Mouse (Mus musculus): Measurements from ENCODE around the gene Tnfrsf19. TPM values are rescaled to one million over a fixed set of nuclear protein-coding genes. Genes with fewer than 3 reads are reported as not detected.

Gene Tnfrsf19
- 29.6 and 30.1 TPM in 2 replicates for polyA plus RNA-seq (2014; fragmentation: Nextera tagmentation; extraction: Ambion mirVana)

DNA sequence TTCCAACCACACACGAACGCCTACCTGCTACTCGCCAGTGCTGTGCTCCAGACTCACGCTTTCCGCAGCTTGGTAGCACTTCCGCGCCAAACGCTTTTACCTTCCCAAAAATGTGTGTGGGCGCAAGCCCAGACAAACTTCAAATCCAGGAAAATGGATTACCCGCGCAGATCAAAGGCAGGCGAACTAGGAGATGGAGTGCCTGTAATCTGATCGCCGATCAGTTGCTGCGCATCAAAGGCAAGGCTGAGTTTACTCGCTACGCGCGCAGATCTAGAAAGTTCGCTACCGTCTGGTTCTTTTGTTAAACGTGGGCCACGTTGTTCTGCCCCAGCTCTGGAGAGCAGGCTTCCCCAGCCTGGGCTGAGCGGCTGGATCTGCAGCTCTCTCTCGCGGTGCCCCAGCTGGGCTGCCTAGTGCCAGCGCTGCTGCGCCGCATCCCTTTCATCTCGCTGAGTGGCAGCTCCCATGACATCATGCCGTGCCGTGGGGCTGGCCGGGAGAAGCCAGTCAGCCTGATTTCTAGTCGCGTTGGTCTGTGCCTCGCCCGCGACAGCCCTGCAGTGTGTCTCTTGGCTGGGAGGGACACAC lies at the start of gene Tnfrsf19:
TSS of gene Tnfrsf19 (minus strand) at position 400 of the 591 bp plus-strand sequence.
- H3K9ac ChIP-seq (ENCODE audit: low read depth, low read length): peak within 1 kb of the TSS; percentile 79
- H3K4me1 ChIP-seq (ENCODE audit: control insufficient read depth, insufficient read depth, low read length): peaks cover 19% of the 10 kb centered on the region
- peak within 1 kb of the TSS; percentile 82 for H3K4me2 ChIP-seq
- WGBS (ENCODE audit: insufficient replicate concordance): under 1% methylated on average over 38 of the region's 38 CpGs
- ATAC-seq (replicated peaks; ENCODE audit: insufficient number of reproducible peaks, low FRiP score, low TSS enrichment): peak; percentile 87
- peak within 1 kb of the TSS; percentile 57 for H3K4me3 ChIP-seq (ENCODE audit: low read depth, low read length)
- H3K27ac ChIP-seq (ENCODE audit: low read depth, low read length): peak within 1 kb of the TSS; percentile 86
- no peaks in the 10 kb centered on the region for H3K9me3 ChIP-seq (replicated peaks; ENCODE audit: control insufficient read depth, low read length)
- no peaks in the 10 kb centered on the region for H3K27me3 ChIP-seq (ENCODE audit: control insufficient read depth, insufficient read depth, low read length)
- no peaks in the 10 kb centered on the region for H3K36me3 ChIP-seq (ENCODE audit: control insufficient read depth, insufficient read depth, low read length)

DNA sequence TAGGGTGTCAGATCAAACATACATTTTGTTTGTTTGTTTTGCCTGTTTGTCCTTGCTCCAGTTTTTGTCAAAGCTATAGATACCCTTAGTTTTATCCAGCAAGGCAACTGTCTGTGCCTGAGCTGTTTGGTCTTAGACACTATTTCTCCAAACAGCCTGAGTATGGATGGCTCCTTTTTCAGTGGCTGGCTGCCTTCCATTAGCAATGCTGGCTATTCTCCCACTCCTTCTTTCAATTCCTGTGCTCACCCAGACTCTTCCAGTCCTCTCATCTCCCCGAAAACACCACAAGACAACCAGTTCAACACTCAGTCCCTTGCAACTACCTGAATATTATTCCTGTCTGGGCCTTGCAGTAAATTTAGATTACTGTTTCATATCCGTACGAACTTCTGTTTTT lies 45.8 kb upstream of the Tnfrsf19 start:
- Histone ChIP-seq H3K9me3 (replicated peaks; ENCODE audit: control insufficient read depth, low read length) (no peaks in the 10 kb centered on the region), H3K4me3 (ENCODE audit: low read depth, low read length) (no peak overlapping the region), H3K27ac (ENCODE audit: low read depth, low read length) (no peak overlapping the region), H3K4me1 (ENCODE audit: control insufficient read depth, insufficient read depth, low read length) (no peaks in the 10 kb centered on the region), H3K27me3 (ENCODE audit: control insufficient read depth, insufficient read depth, low read length) (no peaks in the 10 kb centered on the region), H3K9ac (ENCODE audit: low read depth, low read length) (no peak overlapping the region), H3K4me2 (no peak overlapping the region), H3K36me3 (ENCODE audit: control insufficient read depth, insufficient read depth, low read length) (no peaks in the 10 kb centered on the region)
- no peak for ATAC-seq (replicated peaks; ENCODE audit: insufficient number of reproducible peaks, low FRiP score, low TSS enrichment)
- 89% methylated on average over 3 of the region's 3 CpGs for WGBS (ENCODE audit: insufficient replicate concordance)

DNA sequence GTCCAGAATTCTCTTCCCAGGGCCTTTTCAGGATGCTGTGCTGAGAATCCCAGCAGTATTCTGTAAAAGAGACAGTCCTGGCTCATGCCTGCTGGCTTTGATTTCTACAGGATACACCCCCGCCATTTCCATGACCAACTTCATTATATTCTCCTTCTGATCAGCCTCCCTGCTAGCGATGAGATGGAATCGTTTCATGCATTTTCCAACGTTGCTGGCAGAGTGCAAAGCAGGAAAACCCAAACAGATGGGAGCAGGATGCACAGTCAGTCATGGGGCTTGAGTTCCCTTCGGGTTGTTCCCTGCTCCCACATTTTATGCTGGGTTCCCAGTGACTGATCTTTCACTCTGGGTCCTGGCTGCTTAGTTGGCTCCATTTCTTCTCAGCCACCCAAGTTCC lies 44.7 kb upstream of the Tnfrsf19 start:
- Histone ChIP-seq H3K9me3 (replicated peaks; ENCODE audit: control insufficient read depth, low read length) (no peaks in the 10 kb centered on the region), H3K4me2 (no peak overlapping the region), H3K36me3 (ENCODE audit: control insufficient read depth, insufficient read depth, low read length) (no peaks in the 10 kb centered on the region), H3K27me3 (ENCODE audit: control insufficient read depth, insufficient read depth, low read length) (no peaks in the 10 kb centered on the region), H3K27ac (ENCODE audit: low read depth, low read length) (no peak overlapping the region), H3K9ac (ENCODE audit: low read depth, low read length) (no peak overlapping the region), H3K4me1 (ENCODE audit: control insufficient read depth, insufficient read depth, low read length) (no peaks in the 10 kb centered on the region), H3K4me3 (ENCODE audit: low read depth, low read length) (no peak overlapping the region)
- no peak for ATAC-seq (replicated peaks; ENCODE audit: insufficient number of reproducible peaks, low FRiP score, low TSS enrichment)
- WGBS (ENCODE audit: insufficient replicate concordance): 76% methylated on average over 5 of the region's 5 CpGs

DNA sequence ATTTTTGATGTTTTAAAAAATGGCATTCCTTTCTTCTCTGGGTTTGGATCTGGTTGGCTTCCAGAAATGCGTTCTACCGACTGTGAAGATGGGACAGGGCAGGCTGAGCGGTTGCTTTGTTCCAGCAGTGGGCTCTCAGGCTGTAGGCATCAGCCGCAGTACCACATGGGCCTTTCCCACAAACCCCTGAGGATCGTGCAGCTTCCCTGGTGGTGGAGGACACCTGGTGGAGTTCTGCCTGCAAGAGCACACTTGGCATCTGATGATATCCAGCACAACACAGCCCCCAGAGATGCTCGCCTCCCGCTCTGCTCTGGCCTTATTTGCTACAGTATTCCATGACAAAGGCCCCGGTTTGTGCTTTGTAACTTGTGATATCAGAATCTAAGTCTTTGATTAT lies 41.9 kb upstream of the Tnfrsf19 start:
- 58% methylated on average over 8 of the region's 8 CpGs for WGBS (ENCODE audit: insufficient replicate concordance)

DNA sequence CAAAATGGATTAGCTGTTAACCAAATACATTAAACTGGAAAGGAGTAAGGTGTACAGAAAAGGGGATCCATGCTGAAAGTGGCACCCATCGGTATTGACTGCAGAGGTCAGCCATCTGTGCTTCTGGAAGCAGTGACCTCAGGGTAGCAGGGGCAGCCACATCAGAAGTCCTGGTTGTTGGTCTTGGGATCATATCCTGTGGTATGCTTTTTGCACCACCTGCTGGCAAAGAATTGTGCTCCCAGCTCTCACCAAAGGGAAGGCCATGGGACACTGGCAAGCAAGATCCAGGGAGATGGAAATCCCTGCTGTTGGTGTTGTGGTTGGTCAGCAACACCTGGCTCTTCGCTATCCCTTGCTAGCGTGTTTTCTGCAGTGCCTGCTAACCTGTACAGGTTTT lies 39.0 kb upstream of the Tnfrsf19 start:
- Histone ChIP-seq H3K36me3 (ENCODE audit: control insufficient read depth, insufficient read depth, low read length) (no peaks in the 10 kb centered on the region), H3K4me3 (ENCODE audit: low read depth, low read length) (no peak overlapping the region), H3K27me3 (ENCODE audit: control insufficient read depth, insufficient read depth, low read length) (no peaks in the 10 kb centered on the region), H3K4me1 (ENCODE audit: control insufficient read depth, insufficient read depth, low read length) (peaks cover 5% of the 10 kb centered on the region), H3K9ac (ENCODE audit: low read depth, low read length) (no peak overlapping the region), H3K9me3 (replicated peaks; ENCODE audit: control insufficient read depth, low read length) (no peaks in the 10 kb centered on the region), H3K4me2 (no peak overlapping the region), H3K27ac (ENCODE audit: low read depth, low read length) (no peak overlapping the region)
- WGBS (ENCODE audit: insufficient replicate concordance): 54% methylated on average over 3 of the region's 3 CpGs
- no peak for ATAC-seq (replicated peaks; ENCODE audit: insufficient number of reproducible peaks, low FRiP score, low TSS enrichment)

More for the DNA sequence above, 41.9 kb upstream of the Tnfrsf19 start:
- H3K4me2 ChIP-seq: no peak overlapping the region
- H3K36me3 ChIP-seq (ENCODE audit: control insufficient read depth, insufficient read depth, low read length): no peaks in the 10 kb centered on the region
- H3K27me3 ChIP-seq (ENCODE audit: control insufficient read depth, insufficient read depth, low read length): no peaks in the 10 kb centered on the region
- no peak overlapping the region for H3K9ac ChIP-seq (ENCODE audit: low read depth, low read length)
- H3K9me3 ChIP-seq (replicated peaks; ENCODE audit: control insufficient read depth, low read length): no peaks in the 10 kb centered on the region
- H3K4me3 ChIP-seq (ENCODE audit: low read depth, low read length): no peak overlapping the region
- no peaks in the 10 kb centered on the region for H3K4me1 ChIP-seq (ENCODE audit: control insufficient read depth, insufficient read depth, low read length)
- no peak for ATAC-seq (replicated peaks; ENCODE audit: insufficient number of reproducible peaks, low FRiP score, low TSS enrichment)
- H3K27ac ChIP-seq (ENCODE audit: low read depth, low read length): no peak overlapping the region

DNA sequence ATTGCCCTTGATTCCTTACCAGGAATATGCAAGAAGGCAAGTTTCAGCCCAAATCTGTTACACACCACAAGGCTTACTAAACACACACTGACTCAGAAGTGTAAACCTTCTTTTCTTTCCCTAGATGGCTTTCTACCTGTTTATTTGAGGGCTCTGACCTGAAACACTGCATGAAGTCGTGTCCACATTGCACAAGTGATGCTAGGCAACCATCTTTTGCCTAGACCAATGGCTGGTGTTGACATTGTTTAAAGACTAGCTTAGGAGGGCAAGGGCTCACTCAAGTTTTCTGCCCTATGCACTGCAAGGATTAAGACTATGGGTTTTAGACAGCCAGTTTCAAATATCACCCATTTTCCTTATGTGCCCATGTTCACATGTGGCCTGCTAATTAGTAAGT lies 23.3 kb upstream of the Tnfrsf19 start:
- no peak overlapping the region for H3K27ac ChIP-seq (ENCODE audit: low read depth, low read length)
- H3K4me2 ChIP-seq: no peak overlapping the region
- H3K4me3 ChIP-seq (ENCODE audit: low read depth, low read length): no peak overlapping the region
- H3K9ac ChIP-seq (ENCODE audit: low read depth, low read length): no peak overlapping the region
- H3K27me3 ChIP-seq (ENCODE audit: control insufficient read depth, insufficient read depth, low read length): no peaks in the 10 kb centered on the region
- H3K36me3 ChIP-seq (ENCODE audit: control insufficient read depth, insufficient read depth, low read length): no peaks in the 10 kb centered on the region
- no peaks in the 10 kb centered on the region for H3K9me3 ChIP-seq (replicated peaks; ENCODE audit: control insufficient read depth, low read length)
- no peaks in the 10 kb centered on the region for H3K4me1 ChIP-seq (ENCODE audit: control insufficient read depth, insufficient read depth, low read length)
- ATAC-seq (replicated peaks; ENCODE audit: insufficient number of reproducible peaks, low FRiP score, low TSS enrichment): no peak
- 77% methylated on average over 1 of the region's 1 CpGs for WGBS (ENCODE audit: insufficient replicate concordance)

DNA sequence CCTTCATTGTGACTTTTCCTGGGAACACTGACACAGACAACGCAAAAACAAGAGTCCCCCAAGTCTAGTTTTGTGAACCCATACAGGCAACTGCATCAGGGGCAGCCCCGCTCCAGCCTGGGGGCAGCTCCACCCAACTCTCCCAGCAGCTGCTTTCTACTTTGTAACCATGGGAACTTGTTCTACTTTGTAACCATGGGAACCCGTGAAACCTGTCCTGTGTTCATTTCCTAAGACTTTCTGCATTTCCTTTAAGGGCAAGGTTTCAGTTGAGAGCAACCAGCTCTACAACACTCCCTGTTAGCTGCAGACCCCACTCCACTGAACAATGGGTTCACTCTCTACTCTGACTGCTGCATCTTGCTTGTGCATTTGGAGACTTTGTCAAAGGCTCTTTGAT lies 15.4 kb upstream of the Tnfrsf19 start:
- ATAC-seq (replicated peaks; ENCODE audit: insufficient number of reproducible peaks, low FRiP score, low TSS enrichment): no peak
- Histone ChIP-seq H3K9ac (ENCODE audit: low read depth, low read length) (no peak overlapping the region), H3K27me3 (ENCODE audit: control insufficient read depth, insufficient read depth, low read length) (no peaks in the 10 kb centered on the region), H3K4me1 (ENCODE audit: control insufficient read depth, insufficient read depth, low read length) (peaks cover 13% of the 10 kb centered on the region; the same call in 1 of the 2 replicates), H3K27ac (ENCODE audit: low read depth, low read length) (no peak overlapping the region), H3K4me2 (no peak overlapping the region), H3K36me3 (ENCODE audit: control insufficient read depth, insufficient read depth, low read length) (no peaks in the 10 kb centered on the region), H3K4me3 (ENCODE audit: low read depth, low read length) (no peak overlapping the region), H3K9me3 (replicated peaks; ENCODE audit: control insufficient read depth, low read length) (no peaks in the 10 kb centered on the region)
- WGBS (ENCODE audit: insufficient replicate concordance): 58% methylated on average over 3 of the region's 3 CpGs

DNA sequence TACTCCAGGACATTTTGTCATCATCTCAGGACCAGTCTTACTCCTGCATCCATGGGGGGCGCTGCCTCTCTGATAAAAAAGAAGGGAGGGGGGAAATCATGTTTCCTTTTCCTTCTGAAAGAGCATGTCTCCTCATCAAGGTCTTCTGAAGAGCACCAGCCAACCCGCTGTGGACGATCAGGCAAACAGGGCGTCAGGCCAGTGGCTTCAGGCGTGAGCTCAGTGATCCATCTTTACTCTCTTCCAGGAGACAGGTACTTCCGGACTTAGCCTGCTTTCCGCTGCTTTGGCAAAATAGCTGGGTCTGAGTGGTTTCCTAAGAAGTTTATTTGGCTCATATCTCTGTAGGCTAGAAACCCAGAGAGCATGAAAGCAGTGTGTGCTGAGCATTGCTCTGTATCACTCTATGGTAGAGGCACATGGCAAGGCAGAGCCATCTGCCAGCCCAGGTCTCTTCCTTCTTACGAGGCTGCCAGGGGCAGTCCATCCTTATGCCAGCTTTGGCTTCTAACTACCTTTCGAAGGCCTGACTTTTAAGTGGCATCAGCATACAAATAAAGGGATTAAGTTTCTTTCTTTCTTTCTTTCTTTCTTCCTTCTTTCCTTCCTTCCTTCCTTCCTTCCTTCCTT lies 13.1 kb upstream of the Tnfrsf19 start:
- H3K4me3 ChIP-seq (ENCODE audit: low read depth, low read length): no peak overlapping the region
- H3K36me3 ChIP-seq (ENCODE audit: control insufficient read depth, insufficient read depth, low read length): no peaks in the 10 kb centered on the region
- no peak overlapping the region for H3K4me2 ChIP-seq
- H3K9ac ChIP-seq (ENCODE audit: low read depth, low read length): no peak overlapping the region
- no peaks in the 10 kb centered on the region for H3K27me3 ChIP-seq (ENCODE audit: control insufficient read depth, insufficient read depth, low read length)
- 73% methylated on average over 9 of the region's 9 CpGs for WGBS (ENCODE audit: insufficient replicate concordance)
- ATAC-seq (replicated peaks; ENCODE audit: insufficient number of reproducible peaks, low FRiP score, low TSS enrichment): no peak
- no peak overlapping the region for H3K27ac ChIP-seq (ENCODE audit: low read depth, low read length)
- no peaks in the 10 kb centered on the region for H3K9me3 ChIP-seq (replicated peaks; ENCODE audit: control insufficient read depth, low read length)
- H3K4me1 ChIP-seq (ENCODE audit: control insufficient read depth, insufficient read depth, low read length): peaks cover 16% of the 10 kb centered on the region

DNA sequence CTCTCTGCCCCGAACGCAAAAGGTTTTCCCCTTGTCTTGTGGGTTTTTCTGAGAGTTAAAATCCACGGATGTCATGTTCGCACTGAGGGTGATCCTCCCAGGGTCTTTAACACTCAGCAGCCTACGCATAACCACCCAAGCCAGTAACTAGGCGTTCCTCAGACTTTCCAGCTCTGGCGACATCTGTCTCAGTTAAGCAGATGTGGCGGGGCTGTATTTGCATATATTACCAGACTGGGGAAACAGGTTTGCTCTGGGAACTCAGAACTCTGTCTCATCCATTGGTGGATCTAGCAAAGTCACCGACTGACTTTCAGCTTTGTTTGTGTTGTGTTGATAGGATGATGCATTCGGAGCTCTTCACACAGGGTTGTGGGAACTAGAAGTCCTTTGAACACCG lies 10.7 kb upstream of the Tnfrsf19 start:
- no peak for ATAC-seq (replicated peaks; ENCODE audit: insufficient number of reproducible peaks, low FRiP score, low TSS enrichment)
- WGBS (ENCODE audit: insufficient replicate concordance): 2% methylated on average over 11 of the region's 11 CpGs
- Histone ChIP-seq H3K36me3 (ENCODE audit: control insufficient read depth, insufficient read depth, low read length) (no peaks in the 10 kb centered on the region), H3K9ac (ENCODE audit: low read depth, low read length) (peak overlapping the region; percentile 17), H3K4me1 (ENCODE audit: control insufficient read depth, insufficient read depth, low read length) (peaks cover 16% of the 10 kb centered on the region), H3K9me3 (replicated peaks; ENCODE audit: control insufficient read depth, low read length) (no peaks in the 10 kb centered on the region), H3K27me3 (ENCODE audit: control insufficient read depth, insufficient read depth, low read length) (no peaks in the 10 kb centered on the region), H3K4me3 (ENCODE audit: low read depth, low read length) (peak overlapping the region; percentile 42), H3K4me2 (peak overlapping the region; percentile 69), H3K27ac (ENCODE audit: low read depth, low read length) (no peak overlapping the region)

Measured in heart, embryonic 11.5 days (tissue).